Mouse (Mus musculus) liver, embryonic 14.5 days (tissue): ENCODE data around the gene Ntng1.

Experiments used
- CTCF ChIP-seq: IDR thresholded peaks from 2 replicates; pipeline ENCODE4 v1.5.1; 2016; ENCODE audit warnings: antibody characterized with exemption, low read depth, control low read depth
- EP300 ChIP-seq: IDR thresholded peaks from 2 replicates; pipeline ENCODE4 v1.6.1; 2016; ENCODE audit warnings: antibody characterized with exemption, low read depth

DNA sequence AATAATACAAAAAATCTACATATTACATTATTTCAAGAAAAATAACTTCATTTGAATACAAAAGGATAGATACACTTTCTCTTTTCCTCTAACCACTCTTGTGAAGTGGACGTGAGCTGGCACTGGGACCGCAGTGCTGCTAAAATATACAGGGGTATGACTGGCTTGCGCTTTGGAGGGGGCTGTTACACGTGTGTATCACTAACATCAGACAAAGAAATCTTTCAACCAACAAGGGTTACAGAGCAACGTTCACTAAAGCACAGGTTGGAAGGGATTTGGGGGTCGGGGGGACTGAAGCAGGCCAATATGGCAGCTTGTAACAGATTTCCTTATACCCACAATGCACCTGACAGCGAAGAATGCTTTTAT lies 361.9 kb downstream of the Ntng1 start:
- no peak for TF ChIP-seq CTCF
- TF ChIP-seq EP300, result no peak
